Mouse (Mus musculus) hindbrain, postnatal 0 days (tissue): ENCODE measurements around the gene Ifrd1. TPM values are rescaled to one million over a fixed set of nuclear protein-coding genes. Genes with fewer than 3 reads are reported as not detected.

Source experiments
- ATAC-seq: fragments of 200-750 bp; cut with Nextera tagmentation; 2 replicates; pipeline ENCODE4 v1.8.0; 2017; ENCODE audit warnings: mild to moderate bottlenecking, moderate TSS enrichment, moderate library complexity
- DNase-seq: peaks from one replicate; pipeline ENCODE4 v3.0.0-alpha.2; 2015; ENCODE audit warnings: low spot score
- H3K27ac ChIP-seq: fragments of 300-500 bp; sonication (generic); 2 replicates; pipeline ENCODE4 v1.5.1; 2014; ENCODE audit warnings: mild to moderate bottlenecking
- H3K27me3 ChIP-seq: fragments of 300-500 bp; sonication (generic); 2 replicates; pipeline ENCODE4 v1.6.1; 2014; ENCODE audit warnings: low read length, mixed read lengths; ENCODE audit not compliant: insufficient read depth
- H3K36me3 ChIP-seq: fragments of 300-500 bp; sonication (generic); 2 replicates; pipeline ENCODE4 v1.6.1; 2014; ENCODE audit warnings: low read length, mixed read lengths; ENCODE audit not compliant: insufficient read depth
- H3K4me1 ChIP-seq: fragments of 300-500 bp; sonication (generic); 2 replicates; pipeline ENCODE4 v1.6.1; 2014; ENCODE audit warnings: antibody characterized with exemption, low read length, mixed read lengths; ENCODE audit not compliant: insufficient read depth
- H3K4me2 ChIP-seq: fragments of 300-500 bp; sonication (generic); 2 replicates; pipeline ENCODE4 v1.6.1; 2014; ENCODE audit warnings: low read depth, mild to moderate bottlenecking, low read length, moderate library complexity, mixed read lengths
- H3K4me3 ChIP-seq: fragments of 300-500 bp; sonication (generic); 2 replicates; pipeline ENCODE4 v1.5.1; 2014; ENCODE audit warnings: low read length
- H3K9ac ChIP-seq: fragments of 300-500 bp; sonication (generic); replicated peaks from 2 replicates; pipeline ENCODE4 v1.6.1; 2014; ENCODE audit warnings: mild to moderate bottlenecking, low read length, moderate library complexity, mixed read lengths
- H3K9me3 ChIP-seq: fragments of 300-500 bp; sonication (generic); 2 replicates; pipeline ENCODE4 v1.6.1; 2016; ENCODE audit warnings: low read length, mixed read lengths
- CTCF ChIP-seq: IDR thresholded peaks from 2 replicates; pipeline ENCODE4 v1.5.1; 2016; ENCODE audit warnings: antibody characterized with exemption, control low read depth, low read depth
- WGBS: fragments of 180-500 bp; shearing (Covaris S2); extraction: QIAGEN DNeasy Blood & Tissue Kit; methylation state at CpG from one replicate; pipeline ENCODE4 v1.1.7; 2014; 5-methylcytosine and 5-hydroxymethylcytosine counted together
- polyA plus RNA-seq: library from polyadenylated mRNA; unstranded; fragments of >200 nt; fragmentation: Nextera tagmentation; extraction: Ambion mirVana; gene quantifications from 2 replicates; pipeline ENCODE4 v1.2.1, GENCODE M21; 2015
- total RNA-seq: library from RNA; depleted of rRNA; stranded (reverse); fragments of >200 nt; gene quantifications from 2 replicates; pipeline ENCODE4 v1.2.3, GENCODE M21; 2014

Ifrd1 gene
- total and polyA plus RNA-seq, 2 experiments from 2014 or later, result 36.0 to 118 TPM

DNA sequence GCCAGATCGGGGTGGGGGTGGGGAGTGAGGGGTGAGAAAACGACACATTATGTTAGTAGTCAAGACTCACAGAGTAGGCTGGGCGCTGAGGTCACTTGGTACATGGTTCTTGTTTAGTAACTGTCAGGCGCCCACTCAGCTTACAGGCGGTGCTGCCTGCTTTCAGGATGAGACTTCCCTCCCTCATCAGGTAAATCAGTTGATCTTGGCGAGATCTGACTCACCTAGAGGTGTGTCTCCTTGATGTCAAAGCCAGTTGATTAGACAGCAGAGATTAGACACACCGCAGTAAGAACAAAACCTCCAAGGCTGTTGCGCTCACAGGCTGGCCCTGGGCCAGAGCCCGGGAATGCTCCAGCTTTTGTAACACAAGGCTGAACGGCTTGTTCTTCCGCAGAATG, 4.5 kb downstream of the Ifrd1 start:
- Histone ChIP-seq H3K36me3 (no peaks in the 10 kb centered on the region), H3K27ac (no peak overlapping the region), H3K4me3 (no peak overlapping the region), H3K27me3 (no peaks in the 10 kb centered on the region), H3K4me1 (no peaks in the 10 kb centered on the region), H3K9me3 (no peaks in the 10 kb centered on the region), H3K4me2 (peak overlapping the region; percentile 11; the same call in 1 of the 2 replicates), H3K9ac (no peak overlapping the region)
- 33% methylated on average over 11 of the region's 11 CpGs for WGBS
- peak; percentile 52; the same call in 1 of the 2 replicates for ATAC-seq
- no peak for TF ChIP-seq CTCF
- DNase-seq, result peak; percentile 62

DNA sequence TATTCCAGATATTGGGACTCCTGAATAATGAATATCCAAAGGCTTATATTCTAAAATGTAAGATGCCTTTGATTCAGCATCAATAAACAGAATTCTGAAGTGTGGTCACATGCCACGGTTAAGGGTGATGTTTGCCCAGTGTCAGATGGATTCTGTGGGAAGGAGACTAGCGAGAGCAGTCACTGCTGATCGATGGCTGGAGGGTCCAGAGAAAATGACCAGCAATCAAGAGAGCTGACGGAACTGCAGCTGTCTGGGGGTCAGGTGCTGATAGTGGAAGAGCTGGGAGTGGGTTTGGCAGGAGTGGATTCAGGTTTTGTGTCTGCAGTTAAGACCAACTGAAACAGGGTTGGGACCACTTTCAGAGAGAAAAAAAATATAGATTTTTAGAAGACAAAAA, 5.1 kb downstream of the Ifrd1 start:
- H3K9me3 ChIP-seq, result no peaks in the 10 kb centered on the region
- 74% methylated on average over 4 of the region's 4 CpGs for WGBS
- no peak for ATAC-seq
- no peaks in the 10 kb centered on the region for H3K27me3 ChIP-seq
- no peak for DNase-seq
- H3K4me1 ChIP-seq, result no peaks in the 10 kb centered on the region
- no peak for TF ChIP-seq CTCF
- H3K36me3 ChIP-seq, result no peaks in the 10 kb centered on the region
- no peak overlapping the region for H3K4me3 ChIP-seq
- H3K27ac ChIP-seq, result no peak overlapping the region
- H3K9ac ChIP-seq, result no peak overlapping the region
- H3K4me2 ChIP-seq, result no peak overlapping the region

DNA sequence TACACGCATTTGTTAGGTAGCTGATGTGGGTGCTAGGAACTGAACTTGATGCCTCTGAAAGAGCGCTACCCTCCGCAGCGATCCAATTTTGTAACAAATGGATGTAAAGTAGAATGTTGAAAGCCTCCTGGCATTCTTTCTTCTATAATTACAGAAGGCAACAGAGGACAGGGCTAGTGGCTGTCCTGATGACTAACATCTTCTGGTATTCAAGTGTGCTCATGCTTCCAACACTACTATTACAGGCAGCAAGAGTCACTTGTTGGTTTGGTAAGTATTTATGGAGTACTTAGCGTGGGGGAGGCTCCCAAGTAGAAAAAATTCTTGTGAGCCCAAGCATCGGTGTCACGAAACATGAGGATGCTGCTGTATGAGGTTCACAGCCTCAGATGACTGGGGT, 9.1 kb downstream of the Ifrd1 start:
- Histone ChIP-seq H3K27ac (no peak overlapping the region), H3K9me3 (no peaks in the 10 kb centered on the region), H3K9ac (no peak overlapping the region), H3K4me1 (no peaks in the 10 kb centered on the region), H3K4me3 (no peak overlapping the region), H3K36me3 (no peaks in the 10 kb centered on the region), H3K27me3 (no peaks in the 10 kb centered on the region), H3K4me2 (no peak overlapping the region)
- DNase-seq (no peak), ATAC-seq (no peak)
- 93% methylated on average over 7 of the region's 7 CpGs for WGBS
- no peak for TF ChIP-seq CTCF

DNA sequence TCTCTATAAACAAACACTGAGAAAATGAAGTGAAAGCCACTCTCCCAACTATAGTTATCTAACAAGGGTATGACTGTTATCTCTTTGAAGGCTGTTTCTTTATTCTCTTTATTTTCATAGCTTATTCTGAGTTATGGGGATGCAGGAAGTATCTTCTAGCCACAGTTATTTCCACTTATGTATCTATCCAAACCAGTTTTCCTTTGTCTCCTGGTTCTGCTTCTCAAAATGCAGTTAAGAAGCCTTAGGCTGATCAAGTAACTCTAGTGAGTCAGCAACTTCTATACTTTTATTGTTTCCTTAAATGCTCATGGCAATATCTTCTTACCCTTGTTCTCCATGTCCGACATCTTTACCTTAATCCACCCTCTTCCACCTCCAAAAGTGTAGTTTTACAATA, 16.1 kb downstream of the Ifrd1 start:
- no peaks in the 10 kb centered on the region for H3K9me3 ChIP-seq
- no peaks in the 10 kb centered on the region for H3K36me3 ChIP-seq
- DNase-seq, result no peak
- no peaks in the 10 kb centered on the region for H3K4me1 ChIP-seq
- no peak for TF ChIP-seq CTCF
- no peak overlapping the region for H3K27ac ChIP-seq
- 90% methylated on average over 1 of the region's 1 CpGs for whole genome bisulfite sequencing
- no peak overlapping the region for H3K4me3 ChIP-seq
- H3K4me2 ChIP-seq, result no peak overlapping the region
- ATAC-seq, result no peak
- no peaks in the 10 kb centered on the region for H3K27me3 ChIP-seq
- H3K9ac ChIP-seq, result no peak overlapping the region

DNA sequence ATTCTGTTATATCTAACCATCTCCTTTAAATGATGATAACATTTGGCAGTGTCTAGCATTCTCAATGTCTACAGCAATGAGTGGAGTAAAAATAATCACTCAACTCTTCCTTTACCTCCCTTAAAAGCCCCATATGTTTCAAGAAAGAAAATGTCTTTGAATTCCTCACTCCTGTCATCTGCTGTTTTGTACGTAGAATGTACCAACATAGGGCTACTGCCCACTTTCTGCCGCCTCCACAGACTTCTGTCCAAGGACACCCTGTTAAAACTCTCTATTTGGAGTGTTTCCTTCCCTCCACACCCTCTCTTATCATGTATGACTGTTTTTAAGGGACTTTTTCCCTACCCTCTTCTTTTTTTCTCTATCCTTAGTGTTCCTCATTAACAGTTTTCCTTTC, 16.7 kb downstream of the Ifrd1 start:
- ATAC-seq, result no peak
- Histone ChIP-seq H3K9ac (no peak overlapping the region), H3K9me3 (no peaks in the 10 kb centered on the region), H3K36me3 (no peaks in the 10 kb centered on the region), H3K4me3 (no peak overlapping the region), H3K4me1 (no peaks in the 10 kb centered on the region), H3K4me2 (no peak overlapping the region), H3K27ac (no peak overlapping the region), H3K27me3 (no peaks in the 10 kb centered on the region)
- 100% methylated on average over 2 of the region's 2 CpGs for WGBS
- TF ChIP-seq CTCF, result no peak
- DNase-seq, result no peak

DNA sequence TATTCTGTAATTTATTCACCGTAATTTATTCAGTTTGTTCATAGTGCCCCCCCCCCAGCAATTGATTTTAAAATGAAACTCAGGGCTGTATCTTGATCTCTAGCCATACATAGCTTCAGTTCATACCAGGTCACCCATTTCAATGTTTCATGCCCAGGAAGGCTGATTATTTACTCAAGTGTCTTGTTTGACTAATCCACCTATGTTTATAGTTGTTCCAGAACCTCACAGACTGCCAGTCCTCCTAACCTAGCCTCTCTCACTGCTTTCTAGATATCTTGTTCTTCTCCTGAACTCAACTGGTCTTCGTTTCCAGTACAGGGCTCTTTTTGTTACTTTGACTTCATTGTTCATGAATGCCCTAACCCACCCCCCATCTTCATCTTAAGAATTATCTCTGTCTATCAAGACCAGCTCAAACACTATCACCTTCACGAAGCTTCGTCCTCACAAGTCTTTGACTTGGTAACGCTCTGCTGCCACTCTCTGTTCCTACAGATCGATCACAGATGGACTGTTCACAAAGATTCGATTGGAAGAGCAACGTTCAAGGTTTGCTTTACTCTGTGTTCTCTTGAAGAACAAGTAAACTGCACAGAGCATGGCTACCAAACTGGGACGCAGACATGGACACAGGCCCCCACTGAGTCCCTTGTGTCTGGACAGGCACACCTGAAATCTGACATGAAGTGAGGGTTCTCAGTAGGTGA, 24.0 kb downstream of the Ifrd1 start:
- Histone ChIP-seq H3K36me3 (no peaks in the 10 kb centered on the region), H3K27me3 (no peaks in the 10 kb centered on the region), H3K9me3 (no peaks in the 10 kb centered on the region), H3K4me2 (no peak overlapping the region), H3K4me3 (no peak overlapping the region), H3K4me1 (peaks cover 11% of the 10 kb centered on the region), H3K9ac (no peak overlapping the region), H3K27ac (no peak overlapping the region)
- no peak for TF ChIP-seq CTCF
- DNase-seq (no peak), ATAC-seq (no peak)
- WGBS, result 94% methylated on average over 9 of the region's 9 CpGs

DNA sequence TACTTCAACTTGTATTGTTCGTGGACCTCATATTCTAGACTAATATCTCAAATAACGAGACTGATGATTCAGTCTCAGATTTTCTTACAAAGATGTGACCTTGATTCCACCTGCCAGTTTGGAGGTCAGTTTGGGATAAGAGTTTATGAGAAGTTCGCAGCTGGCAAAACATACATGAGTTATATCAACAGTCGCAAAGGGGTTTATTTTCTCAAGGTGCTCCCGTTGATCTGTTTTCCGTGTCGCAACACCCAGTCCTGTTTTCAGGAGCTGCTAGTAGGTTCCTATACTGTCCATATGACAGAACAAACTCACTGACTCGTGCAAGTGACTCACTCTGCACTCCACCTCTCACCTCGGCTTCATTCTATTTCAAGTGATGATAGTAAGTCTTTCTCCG, 24.6 kb downstream of the Ifrd1 start:
- no peak for ATAC-seq
- no peaks in the 10 kb centered on the region for H3K9me3 ChIP-seq
- peak overlapping the region; percentile 87 for H3K4me3 ChIP-seq
- no peak for TF ChIP-seq CTCF
- H3K4me1 ChIP-seq, result peaks cover 11% of the 10 kb centered on the region
- no peak for DNase-seq
- no peaks in the 10 kb centered on the region for H3K36me3 ChIP-seq
- WGBS, result 61% methylated on average over 10 of the region's 10 CpGs
- H3K27ac ChIP-seq, result peak overlapping the region; percentile 54
- no peaks in the 10 kb centered on the region for H3K27me3 ChIP-seq
- H3K9ac ChIP-seq, result 0 out of 2 replicates have a peak overlapping the region, but pooled peaks have one; percentile 19
- H3K4me2 ChIP-seq, result peak overlapping the region; percentile 76
